ENCODE assay signal across 9 mouse cellular contexts in genomic region chr4:56113701-56114196, GRCm38 (mm10).
DNase-seq lines count a peak whose midpoint lies in the region; ATAC-seq and TF ChIP-seq lines count a peak whose summit lies in the region.
"Had no signal": no experiment of that assay in that cellular context is flagged by ENCODE, and none has a peak within 500 bp of the region (broad histone marks: within the 10 kb centered on the region; RNA-seq: fewer than 3 reads in every experiment).

No protein-coding gene starts in this region.

- TF ChIP-seq CTCF in liver, embryonic 14.5 days (IDR thresholded peaks at IDR 0.05; ENCODE audit: low read depth) = no peak

- TF ChIP-seq EP300 in liver, embryonic 14.5 days (IDR thresholded peaks at IDR 0.05; ENCODE audit: low read depth) = no peak

- H3K4me3 ChIP-seq in forebrain, embryonic 16.5 days (replicated peaks; ENCODE audit: low read length) = no peak overlapping the region
- H3K4me3 ChIP-seq in liver, embryonic 14.5 days (ENCODE audit: insufficient read depth in 1 of 2, low read depth in 2 of 2, low read length in 2 of 2) = no peak overlapping the region; a peak in 1 of 4 replicates
- H3K4me3 ChIP-seq in neural tube, embryonic 15.5 days (replicated peaks) = no peak overlapping the region

- 0 out of 2 replicates have a peak overlapping the region, but pooled peaks have one; percentile 17 for H3K9ac ChIP-seq in forebrain, embryonic 16.5 days (replicated peaks; ENCODE audit: low read depth, low read length)
- no peak overlapping the region for H3K9ac ChIP-seq in liver, embryonic 14.5 days (replicated peaks)
- H3K9ac ChIP-seq in neural tube, embryonic 15.5 days (replicated peaks) = no peak overlapping the region

- peak overlapping the region; percentile 44 for H3K27ac ChIP-seq in forebrain, embryonic 16.5 days (ENCODE audit: low read length)
- no peak overlapping the region for H3K27ac ChIP-seq in liver, embryonic 14.5 days
- peak overlapping the region; percentile 75 for H3K27ac ChIP-seq in neural tube, embryonic 15.5 days (replicated peaks)

- peak overlapping the region; percentile 34 for H3K4me2 ChIP-seq in forebrain, embryonic 16.5 days (ENCODE audit: low read length)
- no peak overlapping the region for H3K4me2 ChIP-seq in liver, embryonic 14.5 days (ENCODE audit: low read depth)
- H3K4me2 ChIP-seq in neural tube, embryonic 15.5 days = peak overlapping the region; percentile 39

- intact Hi-C loops in heart, postnatal 10 days (cut with DNase I) = loop anchor here (5.0 kb wide), 2 partner anchors 466 to 581 kb away; partner anchors contain the start of gene Klf4

- no peaks in the 10 kb centered on the region for H3K9me3 ChIP-seq in forebrain, embryonic 16.5 days (ENCODE audit: control insufficient read depth, low read length)
- no peaks in the 10 kb centered on the region for H3K9me3 ChIP-seq in liver, embryonic 14.5 days (ENCODE audit: control insufficient read depth, low read length)
- H3K9me3 ChIP-seq in neural tube, embryonic 15.5 days (replicated peaks) = no peaks in the 10 kb centered on the region

- peak; percentile 18 for DNase-seq in 3134 (ENCODE audit: extremely low read depth, insufficient read length, low spot score)
- DNase-seq in adrenal gland, postnatal 14 days = peak; percentile 90
- DNase-seq in heart, postnatal 10 days = peak; percentile 91 to 92
- DNase-seq in kidney, postnatal 4 days = peak; percentile 68 to 82
- peak in 1 of 3 experiments; percentile 3 for DNase-seq in liver, embryonic 14.5 days (ENCODE audit: low read depth in 3 of 3, low spot score in 3 of 3)
- DNase-seq in thymus, postnatal 36 days = peak; percentile 35 to 42

- H3K36me3 ChIP-seq in forebrain, embryonic 16.5 days (ENCODE audit: control insufficient read depth, insufficient read depth) = no peaks in the 10 kb centered on the region
- H3K36me3 ChIP-seq in liver, embryonic 14.5 days (replicated peaks; ENCODE audit: control insufficient read depth, insufficient read depth, low read depth) = no peaks in the 10 kb centered on the region
- H3K36me3 ChIP-seq in neural tube, embryonic 15.5 days = no peaks in the 10 kb centered on the region

- 31% methylated on average over 10 of the region's 10 CpGs for WGBS in forebrain, embryonic 16.5 days
- WGBS in liver, embryonic 14.5 days (ENCODE audit: insufficient replicate concordance) = 9% methylated on average over 10 of the region's 10 CpGs
- 6% methylated on average over 10 of the region's 10 CpGs for WGBS in neural tube, embryonic 15.5 days

- peaks cover 12% of the 10 kb centered on the region for H3K4me1 ChIP-seq in forebrain, embryonic 16.5 days (replicated peaks; ENCODE audit: control insufficient read depth, insufficient read depth, low read length)
- peaks cover 0 to 8% of the 10 kb centered on the region in 2 experiments; a peak in 2 of 4 replicates for H3K4me1 ChIP-seq in liver, embryonic 14.5 days (replicated peaks; ENCODE audit: control insufficient read depth in 2 of 2, insufficient read depth in 2 of 2, low read length in 1 of 2)
- peaks cover 11% of the 10 kb centered on the region for H3K4me1 ChIP-seq in neural tube, embryonic 15.5 days

- ATAC-seq in forebrain, embryonic 16.5 days = peak; percentile 89
- ATAC-seq in liver, embryonic 14.5 days (ENCODE audit: insufficient read depth) = peak; percentile 48; the same call in 1 of the 2 replicates
- peak; percentile 85 for ATAC-seq in neural tube, embryonic 15.5 days (ENCODE audit: low FRiP score)
- ATAC-seq: Patski had no signal

- no peaks in the 10 kb centered on the region for H3K27me3 ChIP-seq in forebrain, embryonic 16.5 days (replicated peaks; ENCODE audit: control insufficient read depth, insufficient read depth, low read length)
- H3K27me3 ChIP-seq in liver, embryonic 14.5 days (ENCODE audit: control insufficient read depth, insufficient read depth, low read length) = no peaks in the 10 kb centered on the region
- H3K27me3 ChIP-seq in neural tube, embryonic 15.5 days (replicated peaks) = no peaks in the 10 kb centered on the region
- H3K27me3 ChIP-seq: Patski had no signal
